Mouse (Mus musculus) thymus, postnatal 4 days (tissue): ENCODE measurements around the gene Olfr556.
"Not testable (repeated sequence)": the region's sequence is repeated elsewhere in the genome, so short reads cannot be mapped to it uniquely, and the experiment has no call there.

ENCODE experiments used
- DNase-seq: peaks from one replicate; pipeline ENCODE4 v3.0.0; 2021

The Olfr556 gene

GRCm38 (mm10) chr7:102664599-102664998 is at the start of gene Olfr556:
Gene Olfr556 (plus strand): TSS chr7:102664899.
- no peak for DNase-seq

- DNase-seq = no peak
Measured at GRCm38 (mm10) chr7:102618118-102618517, 46.6 kb upstream of the Olfr556 start, which contains the start of gene Olfr553. Gene Olfr553 (minus strand): TSS chr7:102618218.

GRCm38 (mm10) chr7:102619608-102620007 is 45.1 kb upstream of the Olfr556 start:
- DNase-seq = no peak

GRCm38 (mm10) chr7:102620368-102620767 is 44.3 kb upstream of the Olfr556 start:
- not testable (repeated sequence) for DNase-seq

GRCm38 (mm10) chr7:102636665-102637064 is 28.0 kb upstream of the Olfr556 start:
- peak; percentile 61 for DNase-seq

GRCm38 (mm10) chr7:102638132-102638531 is 26.6 kb upstream of the Olfr556 start, which contains the start of gene Olfr554:
Gene Olfr554 (plus strand): TSS chr7:102638432.
- no peak for DNase-seq

- DNase-seq = not testable (repeated sequence)
Measured at GRCm38 (mm10) chr7:102644945-102645344, 19.8 kb upstream of the Olfr556 start.

GRCm38 (mm10) chr7:102658523-102658922 is 6.2 kb upstream of the Olfr556 start, which contains the start of gene Olfr555:
Gene Olfr555 (plus strand): TSS chr7:102658823.
- DNase-seq = no peak

GRCm38 (mm10) chr7:102665378-102665777 is 679 bp downstream of the Olfr556 start:
- peak; percentile 11 for DNase-seq

- DNase-seq = no peak
Measured at GRCm38 (mm10) chr7:102676225-102676624, 11.5 kb downstream of the Olfr556 start.

GRCm38 (mm10) chr7:102681916-102682315 is 17.2 kb downstream of the Olfr556 start:
- no peak for DNase-seq

- peak; percentile 95 for DNase-seq
Measured at GRCm38 (mm10) chr7:102686944-102687501, 22.3 kb downstream of the Olfr556 start, which contains the start of gene Trim68. Gene Trim68 (minus strand): TSS chr7:102687327.

- DNase-seq = peak; percentile 62
Measured at GRCm38 (mm10) chr7:102695358-102696125, 30.8 kb downstream of the Olfr556 start, which contains the start of gene Olfr557. Gene Olfr557 (plus strand): TSS chr7:102695910.

GRCm38 (mm10) chr7:102698461-102698860 is 33.8 kb downstream of the Olfr556 start:
- no peak for DNase-seq

GRCm38 (mm10) chr7:102701915-102702314 is 37.2 kb downstream of the Olfr556 start, which contains the start of gene Olfr558:
Gene Olfr558 (plus strand): TSS chr7:102702215.
- no peak for DNase-seq

GRCm38 (mm10) chr7:102718970-102719369 is 54.3 kb downstream of the Olfr556 start, which contains the start of gene Olfr33:
Gene Olfr33 (minus strand): TSS chr7:102719070.
- no peak for DNase-seq
